Mouse (Mus musculus): ENCODE results near the gene Dyrk1a. TPM values are rescaled to one million over a fixed set of nuclear protein-coding genes. Genes with fewer than 3 reads are reported as not detected.

Dyrk1a gene
- polyA plus RNA-seq, 1 experiment, result 24.5 TPM

DNA sequence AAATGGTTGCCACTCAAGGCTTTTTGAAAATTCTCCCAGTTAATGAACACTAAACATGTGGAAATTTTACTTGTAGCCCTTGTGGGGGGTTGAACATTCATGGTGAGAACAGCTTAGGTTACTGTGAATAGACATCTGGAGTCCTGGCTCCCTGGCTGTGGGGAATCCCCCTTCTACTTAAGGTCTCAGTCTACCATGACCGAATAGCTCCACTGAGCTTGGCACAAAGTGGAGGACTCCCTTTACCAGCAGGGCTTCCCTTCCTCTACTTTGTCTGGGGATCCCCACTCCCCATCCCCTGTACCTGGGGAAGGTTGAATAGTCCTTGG, 167.5 kb downstream of the Dyrk1a start:
- WGBS, result 85% methylated on average over 1 of the region's 1 CpGs
- DNase-seq (ENCODE audit: low read depth, low spot score), result no peak

DNA sequence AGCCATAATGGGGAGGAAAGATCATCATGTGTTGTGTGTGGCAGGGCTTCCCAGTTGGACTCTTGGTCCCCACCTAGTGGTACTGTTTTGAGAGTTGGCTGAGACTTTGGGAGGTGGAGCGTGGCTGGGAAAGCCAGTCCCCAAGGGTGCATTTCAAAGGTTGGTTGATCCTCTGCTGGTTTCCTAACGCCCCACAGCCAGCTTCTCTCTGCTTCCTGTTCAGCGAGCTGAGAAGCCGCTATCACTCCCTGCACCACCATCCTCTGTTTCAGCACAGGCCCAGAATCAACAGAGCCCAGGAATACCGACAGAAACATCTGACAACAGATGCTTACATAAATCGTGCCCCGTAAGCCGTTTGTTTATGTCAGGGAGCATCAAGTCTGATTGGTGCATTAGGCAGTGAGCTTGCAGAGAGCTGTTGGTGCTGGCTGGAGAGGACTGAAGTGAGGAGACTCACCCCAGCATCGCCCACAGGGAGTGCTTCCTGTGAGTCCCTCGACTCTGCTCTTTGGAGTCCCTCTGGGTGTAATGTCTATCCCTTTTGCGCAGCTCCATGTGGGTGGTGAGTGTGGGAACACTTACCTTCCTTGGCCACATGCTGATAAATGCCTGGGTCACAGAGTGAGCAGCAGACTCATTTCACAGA, 174.2 kb downstream of the Dyrk1a start:
- no peak for DNase-seq (ENCODE audit: low read depth, low spot score)
- 7% methylated on average over 11 of the region's 11 CpGs for WGBS

DNA sequence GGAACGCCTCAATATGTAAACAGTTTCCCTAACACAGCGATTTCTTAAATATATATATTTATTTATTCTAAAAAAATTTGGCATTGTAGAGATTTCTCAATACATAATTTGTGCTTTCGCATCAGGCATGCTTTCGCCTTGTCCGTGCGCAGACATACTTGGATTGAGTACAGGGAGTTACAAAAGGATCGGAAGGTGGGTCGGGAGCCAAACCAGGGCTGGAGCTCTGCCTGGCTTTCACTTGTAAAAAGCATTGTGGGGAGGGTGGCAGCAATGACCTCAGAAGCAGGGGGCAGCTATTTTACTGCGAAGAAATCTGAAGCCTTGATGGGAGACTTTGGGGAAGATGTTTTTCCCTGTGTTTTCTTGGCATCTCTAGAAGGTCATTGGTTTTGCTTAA, 175.2 kb downstream of the Dyrk1a start:
- DNase-seq (ENCODE audit: low read depth, low spot score), result no peak
- 75% methylated on average over 9 of the region's 9 CpGs for WGBS

Other genes with a start within 250 kb of the Dyrk1a start
- 1.2 and 1.4 TPM in 2 replicates for gene Ripply3, start 241.6 kb upstream of the Dyrk1a start, polyA plus RNA-seq (2012; rRNA removed)
- gene Ttc3, start 199.4 kb upstream of the Dyrk1a start, polyA plus RNA-seq (2012; rRNA removed), result 8.1 and 16.0 TPM in 2 replicates
- gene Pigp, start 198.2 kb upstream of the Dyrk1a start, polyA plus RNA-seq (2012; rRNA removed), result 23.5 and 25.5 TPM in 2 replicates
- gene Vps26c, start 43.2 kb upstream of the Dyrk1a start, polyA plus RNA-seq (2012; rRNA removed), result 33.0 and 37.0 TPM in 2 replicates

Measured in large intestine, adult 2 months (tissue).